Mouse (Mus musculus) gastrocnemius, adult 2 months (tissue): ENCODE measurements around the gene Rbms1. TPM values are rescaled to one million over a fixed set of nuclear protein-coding genes. Genes with fewer than 3 reads are reported as not detected.

ENCODE experiments used
- DNase-seq: peaks from one replicate; pipeline ENCODE4 v3.0.0; 2022
- H3K27ac ChIP-seq: fragments of 200-600 bp; 2 replicates; pipeline ENCODE4 v1.8.1; 2022; ENCODE audit warnings: mild to moderate bottlenecking
- H3K4me3 ChIP-seq: fragments of 200-600 bp; 2 replicates; pipeline ENCODE4 v1.8.1; 2022; ENCODE audit warnings: mild to moderate bottlenecking, moderate library complexity
- CTCF ChIP-seq: fragments of 200-600 bp; IDR thresholded peaks from 2 replicates; pipeline ENCODE4 v1.8.1; 2022; ENCODE audit warnings: antibody characterized with exemption, mild to moderate bottlenecking, moderate library complexity
- intact Hi-C: fragments of 180-260 bp; cut with DNase I; formaldehyde crosslinking; loops from one replicate; pipeline ENCODE4 v1.15.1; 2025
- total RNA-seq, 2 experiments: library from RNA; stranded (reverse); gene quantifications; 2 replicates each; pipeline ENCODE4 v1.2.3; 2021

Rbms1 gene
- total RNA-seq, 2 experiments from 2014 or later, result 17.2 to 27.8 TPM

DNA sequence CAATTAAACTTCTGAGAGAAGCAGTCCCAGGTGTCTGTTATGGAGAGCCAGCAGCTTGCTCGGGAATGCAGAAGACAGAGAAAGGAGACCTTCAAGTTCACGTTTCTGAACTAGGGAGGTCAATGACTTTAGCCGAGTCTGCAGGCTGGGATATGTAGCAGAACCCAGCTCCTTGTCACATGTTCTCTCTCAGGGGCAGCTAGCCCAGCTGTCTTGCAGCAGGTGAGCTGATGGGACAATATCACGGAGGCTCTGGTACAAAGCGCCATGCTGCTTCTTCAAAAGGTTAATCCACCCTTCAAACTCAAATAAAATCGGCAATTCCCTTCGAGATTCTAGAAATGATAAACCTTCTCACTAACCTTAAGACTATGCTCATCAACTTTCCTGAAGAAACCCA, 158.2 kb downstream of the Rbms1 start:
- TF ChIP-seq CTCF, result no peak
- Histone ChIP-seq H3K4me3 (no peak overlapping the region), H3K27ac (peak overlapping the region; percentile 31; the same call in 1 of the 2 replicates)
- intact Hi-C loops, result loop anchor here (5.0 kb wide), 5 partner anchors 48 to 653 kb away; partner anchors contain the start of gene Rbms1
- no peak for DNase-seq

- intact Hi-C loops, result loop anchor here (5.0 kb wide), 4 partner anchors 49 to 654 kb away; partner anchors contain the start of gene Rbms1
- no peak for DNase-seq
- TF ChIP-seq CTCF, result no peak
- Histone ChIP-seq H3K27ac (peak overlapping the region; percentile 31), H3K4me3 (no peak overlapping the region)
Measured at GRCm38 (mm10) chr2:60803377-60803776, 159.6 kb downstream of the Rbms1 start.

GRCm38 (mm10) chr2:60802828-60803227, 160.2 kb downstream of the Rbms1 start:
- Histone ChIP-seq H3K4me3 (no peak overlapping the region), H3K27ac (peak overlapping the region; percentile 24; the same call in 1 of the 2 replicates)
- no peak for TF ChIP-seq CTCF
- intact Hi-C loops, result loop anchor here (5.0 kb wide), 4 partner anchors 49 to 654 kb away; partner anchors contain the start of gene Rbms1
- no peak for DNase-seq

GRCm38 (mm10) chr2:60802191-60802590, 160.8 kb downstream of the Rbms1 start:
- intact Hi-C loops, result loop anchor here (5.0 kb wide), 4 partner anchors 50 to 655 kb away; partner anchors contain the start of gene Rbms1
- TF ChIP-seq CTCF, result peak; percentile 75
- DNase-seq, result peak; percentile 56

DNA sequence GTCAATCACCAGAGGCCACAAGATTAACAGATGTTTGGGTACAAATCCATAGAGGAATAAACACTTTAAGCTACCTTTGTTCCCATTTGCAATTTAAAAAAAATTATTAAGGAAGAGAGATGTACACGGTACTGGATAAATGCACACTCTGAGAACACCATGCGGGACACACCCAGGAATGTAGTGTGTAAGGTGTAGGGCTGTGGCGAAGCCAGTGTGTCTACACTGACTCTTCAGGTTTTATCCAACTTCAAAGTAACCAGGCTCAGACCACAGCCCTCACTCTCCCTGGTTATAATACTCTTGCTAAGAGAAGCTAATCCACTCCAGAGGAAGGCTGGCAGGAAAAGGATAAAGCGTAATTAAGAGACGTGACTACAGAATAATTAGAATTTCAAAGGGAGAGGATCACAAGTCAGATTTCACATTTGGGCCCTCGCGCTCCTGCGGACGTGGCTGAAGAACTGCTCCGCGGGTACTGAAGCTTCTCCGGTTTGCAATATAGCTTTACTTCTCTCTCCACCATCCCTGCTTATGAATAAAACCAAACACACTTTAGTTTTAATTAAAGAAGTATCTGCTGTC, 161.3 kb downstream of the Rbms1 start:
- Histone ChIP-seq H3K27ac (0 out of 2 replicates have a peak overlapping the region, but pooled peaks have one; percentile 12), H3K4me3 (no peak overlapping the region)
- no peak for TF ChIP-seq CTCF
- intact Hi-C loops, result loop anchor here (5.0 kb wide), 4 partner anchors 51 to 656 kb away; partner anchors contain the start of gene Rbms1
- no peak for DNase-seq

More at GRCm38 (mm10) chr2:60802191-60802590, 160.8 kb downstream of the Rbms1 start:
- Histone ChIP-seq H3K27ac (peak overlapping the region; percentile 24; the same call in 1 of the 2 replicates), H3K4me3 (no peak overlapping the region)

DNA sequence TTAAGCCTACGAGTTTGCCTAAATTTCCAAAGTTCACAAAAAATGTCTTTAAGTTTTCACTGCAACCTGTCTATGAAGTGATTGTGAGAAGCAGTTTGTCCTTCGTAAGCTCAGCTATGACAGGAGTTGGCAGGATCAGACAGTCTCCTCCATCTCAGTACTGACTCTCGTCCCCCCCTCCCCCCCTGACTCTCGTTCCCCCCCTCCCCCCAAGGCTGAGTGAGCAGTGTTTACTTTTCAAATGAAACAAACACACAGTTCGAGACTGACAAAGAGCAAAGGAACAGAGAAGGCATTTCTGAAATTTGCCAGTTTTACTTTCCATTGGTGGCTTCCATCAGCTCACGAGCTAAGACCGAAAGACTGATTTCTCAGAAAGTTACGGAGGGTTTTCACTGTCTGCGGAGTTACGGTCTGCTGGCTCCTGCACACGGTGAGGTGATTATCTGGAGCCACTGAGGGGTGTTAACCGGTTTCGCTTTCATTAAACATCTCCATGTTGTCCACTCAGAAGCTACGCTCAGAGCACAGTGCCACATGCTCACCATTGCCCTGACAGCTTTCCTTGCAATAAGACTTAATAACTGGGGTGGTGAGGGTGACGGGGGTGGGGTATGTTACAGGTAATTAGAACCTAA, 162.0 kb downstream of the Rbms1 start:
- no peak for DNase-seq
- intact Hi-C loops, result loop anchor here (5.0 kb wide), 4 partner anchors 51 to 656 kb away; partner anchors contain the start of gene Rbms1
- Histone ChIP-seq H3K27ac (0 out of 2 replicates have a peak overlapping the region, but pooled peaks have one; percentile 12), H3K4me3 (peak overlapping the region; percentile 16; the same call in 1 of the 2 replicates)
- TF ChIP-seq CTCF, result no peak

DNA sequence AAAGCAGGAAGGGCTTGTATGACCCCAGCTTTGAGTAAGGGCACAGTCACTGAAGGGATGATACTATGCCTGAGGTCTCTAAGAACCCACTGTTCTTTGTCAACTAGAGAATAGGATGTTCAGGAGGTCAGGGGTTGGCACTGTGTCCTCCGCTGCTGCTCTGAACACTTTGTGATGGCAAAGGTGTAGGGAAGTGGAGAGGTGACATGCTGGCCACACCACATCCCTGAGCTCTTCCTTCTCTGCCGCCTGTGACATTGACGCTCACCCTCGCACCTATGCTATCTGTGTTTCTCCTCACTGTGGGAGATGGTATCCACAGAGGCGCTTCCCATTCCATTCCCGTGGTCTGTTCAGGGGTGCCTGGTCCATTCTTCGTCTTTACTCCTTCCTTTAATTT, 163.2 kb downstream of the Rbms1 start:
- DNase-seq, result no peak
- no peak overlapping the region for H3K27ac ChIP-seq
- H3K4me3 ChIP-seq, result no peak overlapping the region
- intact Hi-C loops, result loop anchor here (5.0 kb wide), 4 partner anchors 52 to 657 kb away; partner anchors contain the start of gene Rbms1
- TF ChIP-seq CTCF, result no peak

DNA sequence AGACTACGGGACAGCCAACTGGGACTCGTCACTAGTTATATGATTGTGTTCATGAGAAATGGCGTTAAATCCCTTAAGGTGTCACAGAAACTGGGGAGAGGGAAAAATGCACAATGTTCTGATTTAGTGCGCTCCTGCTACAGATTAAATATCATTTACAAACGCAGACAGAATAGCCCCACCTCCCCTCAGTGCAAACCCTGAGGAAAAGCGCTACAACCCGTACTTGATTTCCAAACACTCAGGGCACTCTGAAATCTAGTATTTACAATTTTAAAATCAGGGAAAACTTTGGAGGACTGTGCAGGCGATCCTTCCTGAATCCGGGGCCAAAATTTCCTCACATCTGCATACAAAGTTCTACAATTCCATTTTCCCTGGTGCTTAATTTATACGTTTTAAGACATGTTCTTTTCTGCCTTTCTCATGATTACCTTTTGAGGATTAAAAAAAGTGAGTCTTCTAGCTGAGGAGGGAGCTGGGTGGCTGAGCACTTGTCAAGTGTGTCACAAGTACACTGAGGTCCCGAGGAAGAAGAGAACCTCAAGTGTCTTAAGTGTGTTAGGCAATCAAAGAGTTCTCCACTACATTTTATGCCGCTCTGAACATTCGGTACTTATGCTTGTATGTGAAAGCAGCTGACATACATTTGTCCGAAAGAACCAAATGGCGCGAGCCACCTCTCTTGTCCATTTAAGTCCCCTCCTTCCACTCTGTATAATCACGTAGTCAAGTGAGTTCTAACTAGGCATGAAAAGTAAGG, 164.0 kb downstream of the Rbms1 start:
- no peak for TF ChIP-seq CTCF
- H3K4me3 ChIP-seq, result no peak overlapping the region
- H3K27ac ChIP-seq, result no peak overlapping the region
- no peak for DNase-seq
- intact Hi-C loops, result no loop called here

- H3K4me3 ChIP-seq, result no peak overlapping the region
- peak overlapping the region; percentile 43 for H3K27ac ChIP-seq
- intact Hi-C loops, result no loop called here
- peak; percentile 64 for DNase-seq
- no peak for TF ChIP-seq CTCF
Measured at GRCm38 (mm10) chr2:60796969-60797669, 165.9 kb downstream of the Rbms1 start.

DNA sequence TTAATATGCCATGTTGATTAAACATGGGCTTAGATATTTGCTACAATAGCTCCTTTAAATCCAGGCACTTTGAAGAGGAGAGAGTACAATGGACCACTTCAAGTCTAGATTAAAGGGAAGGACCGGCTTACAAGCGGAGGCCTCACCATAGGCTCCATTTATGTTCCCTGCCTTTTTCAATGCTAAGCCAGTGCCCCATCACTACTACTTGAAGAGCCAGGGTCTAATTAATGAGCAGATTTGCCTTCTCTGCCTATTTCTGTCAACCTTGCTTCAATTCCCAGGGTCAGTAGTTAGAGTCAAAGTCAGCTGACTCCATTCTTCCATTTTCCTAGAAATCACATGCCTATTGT, 166.4 kb downstream of the Rbms1 start:
- intact Hi-C loops, result no loop called here
- no peak for DNase-seq
- Histone ChIP-seq H3K4me3 (no peak overlapping the region), H3K27ac (no peak overlapping the region)
- TF ChIP-seq CTCF, result no peak

- no peak for DNase-seq
- intact Hi-C loops, result no loop called here
- Histone ChIP-seq H3K27ac (no peak overlapping the region), H3K4me3 (no peak overlapping the region)
- TF ChIP-seq CTCF, result no peak
Measured at GRCm38 (mm10) chr2:60795861-60796260, 167.1 kb downstream of the Rbms1 start.

DNA sequence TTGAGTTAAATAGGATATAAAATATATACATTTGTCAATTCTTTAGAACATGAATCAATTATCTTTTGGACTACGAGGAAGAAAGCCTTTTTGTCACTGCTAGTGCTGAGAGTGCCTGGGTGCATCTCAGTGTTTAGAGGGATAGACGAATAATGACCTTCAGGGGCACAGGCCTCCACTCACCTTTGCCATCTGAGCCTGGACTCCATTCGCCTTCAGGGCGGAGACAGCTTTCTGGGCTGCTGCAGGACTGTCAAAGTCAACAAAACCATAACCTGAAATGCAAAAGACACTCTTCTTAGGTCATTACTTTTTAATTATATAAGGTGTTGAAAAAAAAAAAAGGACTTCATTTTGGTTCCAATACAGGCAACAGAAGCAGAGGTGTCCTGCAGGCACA, 170.5 kb downstream of the Rbms1 start:
- Histone ChIP-seq H3K4me3 (no peak overlapping the region), H3K27ac (no peak overlapping the region)
- DNase-seq, result no peak
- intact Hi-C loops, result no loop called here
- TF ChIP-seq CTCF, result no peak
